Mouse (Mus musculus) limb, embryonic 14.5 days (tissue): ENCODE measurements around the gene Cpt1c. TPM values are rescaled to one million over a fixed set of nuclear protein-coding genes. Genes with fewer than 3 reads are reported as not detected.

Experiments
- ATAC-seq: fragments of 200-750 bp; cut with Nextera tagmentation; 2 replicates; pipeline ENCODE4 v1.8.0; 2017; ENCODE audit warnings: low read depth, moderate number of reproducible peaks, moderate TSS enrichment; ENCODE audit not compliant: low FRiP score
- DNase-seq: peaks from one replicate; pipeline ENCODE4 v3.0.0-alpha.2; 2015; ENCODE audit warnings: low spot score
- H3K27ac ChIP-seq: fragments of 300-500 bp; sonication (generic); replicated peaks from 2 replicates; pipeline ENCODE4 v1.5.1; 2014; ENCODE audit warnings: low read depth, mild to moderate bottlenecking, low read length, moderate library complexity, mixed read lengths
- H3K27me3 ChIP-seq: fragments of 300-500 bp; sonication (generic); 2 replicates; pipeline ENCODE4 v1.6.1; 2014; ENCODE audit warnings: low read length, mixed read lengths; ENCODE audit not compliant: control insufficient read depth, insufficient read depth
- H3K36me3 ChIP-seq: fragments of 300-500 bp; sonication (generic); 2 replicates; pipeline ENCODE4 v1.6.1; 2014; ENCODE audit warnings: mild to moderate bottlenecking, low read length, moderate library complexity, mixed read lengths; ENCODE audit not compliant: control insufficient read depth, insufficient read depth
- H3K4me1 ChIP-seq: fragments of 300-500 bp; sonication (generic); 2 replicates; pipeline ENCODE4 v1.6.1; 2014; ENCODE audit warnings: antibody characterized with exemption, low read length, mixed read lengths; ENCODE audit not compliant: control insufficient read depth, insufficient read depth
- H3K4me2 ChIP-seq: fragments of 300-500 bp; sonication (generic); replicated peaks from 2 replicates; pipeline ENCODE4 v1.6.1; 2014; ENCODE audit warnings: low read depth, mild to moderate bottlenecking, low read length, moderate library complexity; ENCODE audit not compliant: severe bottlenecking
- H3K4me3 ChIP-seq: fragments of 300-500 bp; sonication (generic); replicated peaks from 2 replicates; pipeline ENCODE4 v1.5.1; 2014; ENCODE audit warnings: low read length
- H3K9ac ChIP-seq: fragments of 300-500 bp; sonication (generic); 2 replicates; pipeline ENCODE4 v1.6.1; 2014; ENCODE audit warnings: mild to moderate bottlenecking, low read depth, low read length, moderate library complexity; ENCODE audit not compliant: severe bottlenecking
- H3K9me3 ChIP-seq: fragments of 300-500 bp; sonication (generic); 2 replicates; pipeline ENCODE4 v1.6.1; 2016; ENCODE audit warnings: low read length; ENCODE audit not compliant: control insufficient read depth
- POLR2A ChIP-seq: fragments of 200-500 bp; IDR thresholded peaks from 2 replicates; pipeline ENCODE4 v1.8.0; 2012; ENCODE audit warnings: inconsistent platforms, mild to moderate bottlenecking, moderate library complexity, borderline replicate concordance; ENCODE audit not compliant: insufficient read depth, insufficient read length; ENCODE audit errors: extremely low read depth
- WGBS: fragments of 180-500 bp; shearing (Covaris S2); extraction: QIAGEN DNeasy Blood & Tissue Kit; methylation state at CpG from one replicate; pipeline ENCODE4 v1.1.7; 2014; 5-methylcytosine and 5-hydroxymethylcytosine counted together
- polyA plus RNA-seq, 2 experiments: library from polyadenylated mRNA; depleted of rRNA in 1 of 2; stranded (reverse) in 1 of 2; unstranded in 1 of 2; fragments of >200 nt; fragmentation: Nextera tagmentation in 1 of 2; extraction: Ambion mirVana in 1 of 2; gene quantifications; 2 replicates each; pipeline versions ENCODE4 v1.2.1 to v1.2.3; 2012 to 2014

The Cpt1c gene
- polyA plus RNA-seq, 2 experiments, result 26.3 to 78.9 TPM

DNA sequence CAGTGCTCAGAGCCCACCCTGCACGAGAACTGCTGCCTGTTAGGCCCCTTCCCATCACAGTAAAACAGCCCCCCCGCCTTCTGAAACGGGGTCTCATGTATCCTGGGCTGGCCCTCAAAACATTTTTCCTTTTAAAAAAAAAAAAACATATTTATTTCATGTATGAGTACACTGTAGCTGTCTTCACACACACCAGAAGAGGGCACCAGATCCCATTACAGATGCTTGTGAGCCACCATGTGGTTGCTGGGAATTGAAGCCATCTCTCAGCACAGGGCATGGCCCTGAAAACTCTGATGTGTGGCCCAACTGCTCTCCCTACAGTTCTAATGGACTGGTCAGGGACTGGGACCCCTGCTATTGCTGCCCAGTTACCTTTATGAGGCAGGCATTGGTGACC lies 3.6 kb upstream of the Cpt1c start:
- H3K9ac ChIP-seq, result no peak overlapping the region
- no peak for TF ChIP-seq POLR2A
- no peaks in the 10 kb centered on the region for H3K27me3 ChIP-seq
- peaks cover 5% of the 10 kb centered on the region; the same call in 1 of the 2 replicates for H3K4me1 ChIP-seq
- H3K9me3 ChIP-seq, result no peaks in the 10 kb centered on the region
- H3K36me3 ChIP-seq, result peaks cover 78% of the 10 kb centered on the region
- WGBS, result 80% methylated on average over 3 of the region's 3 CpGs
- no peak overlapping the region for H3K4me3 ChIP-seq
- ATAC-seq (no peak), DNase-seq (no peak)
- no peak overlapping the region for H3K4me2 ChIP-seq
- H3K27ac ChIP-seq, result no peak overlapping the region

DNA sequence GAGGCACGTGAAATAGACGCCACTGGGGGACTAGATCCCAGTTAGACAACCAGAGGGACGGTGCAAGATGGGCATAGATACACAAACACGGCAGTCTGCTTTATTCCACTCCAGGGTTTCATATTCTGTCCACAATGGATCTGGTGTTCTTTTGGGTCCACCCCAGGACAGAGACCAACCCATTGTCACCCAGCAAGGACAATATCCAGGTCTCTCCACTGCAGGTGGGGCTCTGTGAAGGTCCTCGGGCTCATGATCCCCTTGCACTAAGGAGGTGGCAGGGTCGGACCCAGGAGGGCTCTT lies 417 bp upstream of the Cpt1c start:
- no peaks in the 10 kb centered on the region for H3K27me3 ChIP-seq
- H3K4me3 ChIP-seq, result 0 out of 2 replicates have a peak overlapping the region, but pooled peaks have one; percentile 53
- no peak for DNase-seq
- no peak for ATAC-seq
- peaks cover 48% of the 10 kb centered on the region for H3K36me3 ChIP-seq
- 0 out of 2 replicates have a peak overlapping the region, but pooled peaks have one; percentile 74 for H3K4me2 ChIP-seq
- H3K9ac ChIP-seq, result no peak overlapping the region
- TF ChIP-seq POLR2A, result no peak
- no peak overlapping the region for H3K27ac ChIP-seq
- WGBS, result 25% methylated on average over 6 of the region's 6 CpGs
- no peaks in the 10 kb centered on the region for H3K9me3 ChIP-seq
- peaks cover 14% of the 10 kb centered on the region; the same call in 1 of the 2 replicates for H3K4me1 ChIP-seq

GRCm38 (mm10) chr7:44973415-44974130 lies 1.1 kb downstream of the Cpt1c start:
- H3K4me2 ChIP-seq, result peak overlapping the region; percentile 74
- peak overlapping the region; percentile 75 for H3K27ac ChIP-seq
- H3K4me1 ChIP-seq, result peaks cover 14% of the 10 kb centered on the region; the same call in 1 of the 2 replicates
- peak overlapping the region; percentile 58 for H3K9ac ChIP-seq
- peak overlapping the region; percentile 53 for H3K4me3 ChIP-seq
- H3K36me3 ChIP-seq, result peaks cover 33% of the 10 kb centered on the region
- no peaks in the 10 kb centered on the region for H3K27me3 ChIP-seq
- WGBS, result 43% methylated on average over 14 of the region's 14 CpGs
- TF ChIP-seq POLR2A, result no peak
- DNase-seq (no peak), ATAC-seq (no peak)
- no peaks in the 10 kb centered on the region for H3K9me3 ChIP-seq

DNA sequence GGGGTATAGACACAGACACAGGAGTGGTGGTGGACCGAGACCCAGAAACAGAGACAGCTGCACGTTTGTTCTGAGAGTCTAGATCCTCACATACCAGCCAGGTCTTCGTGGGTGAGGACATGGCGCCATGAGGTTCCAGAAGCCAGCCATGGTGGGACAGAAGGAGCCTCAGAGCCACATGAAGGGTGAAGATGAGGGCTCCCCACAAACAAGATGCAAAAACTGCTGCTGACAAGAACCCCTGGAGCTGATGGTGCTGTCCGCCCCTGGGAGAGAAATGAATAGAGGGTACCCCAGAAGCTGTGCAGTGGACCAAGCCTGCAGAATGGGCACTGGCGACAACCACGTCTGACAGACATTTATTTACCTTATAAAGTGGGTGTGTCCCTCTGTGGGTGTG lies 3.5 kb downstream of the Cpt1c start:
- no peak for DNase-seq
- Histone ChIP-seq H3K9ac (peak overlapping the region; percentile 57), H3K4me1 (peaks cover 14% of the 10 kb centered on the region; the same call in 1 of the 2 replicates), H3K27me3 (no peaks in the 10 kb centered on the region), H3K27ac (peak overlapping the region; percentile 65; the same call in 1 of the 2 replicates), H3K4me3 (peak overlapping the region; percentile 52), H3K36me3 (peaks cover 27% of the 10 kb centered on the region), H3K4me2 (peak overlapping the region; percentile 59), H3K9me3 (no peaks in the 10 kb centered on the region)
- ATAC-seq, result no peak
- WGBS, result 76% methylated on average over 7 of the region's 7 CpGs
- TF ChIP-seq POLR2A, result no peak

DNA sequence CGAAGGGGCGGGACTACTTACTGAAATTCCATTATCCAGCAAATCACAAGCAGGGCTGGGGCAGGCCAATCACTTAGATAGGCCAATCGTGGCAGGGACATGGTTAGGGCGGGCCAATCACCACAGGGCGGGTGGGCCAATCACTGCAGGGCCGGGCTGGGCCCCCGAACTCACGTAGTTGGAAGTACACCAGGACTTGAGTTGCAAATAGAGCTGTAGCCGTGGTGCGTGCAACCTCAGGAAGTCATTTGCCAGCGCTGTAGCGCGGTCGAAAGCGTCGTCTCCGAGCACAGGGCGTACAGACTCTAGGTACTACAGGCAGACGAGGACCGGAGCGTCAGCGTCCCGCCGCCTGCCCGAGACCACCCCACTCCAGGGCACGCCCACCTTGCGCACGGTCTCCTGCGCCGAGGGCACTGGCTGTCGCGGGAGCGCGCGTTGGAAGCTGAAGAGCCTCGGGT lies 4.4 kb downstream of the Cpt1c start:
- H3K9ac ChIP-seq, result peak overlapping the region; percentile 57
- peak; percentile 96 for ATAC-seq
- H3K36me3 ChIP-seq, result peaks cover 26% of the 10 kb centered on the region
- peak overlapping the region; percentile 52 for H3K4me3 ChIP-seq
- H3K9me3 ChIP-seq, result no peaks in the 10 kb centered on the region
- WGBS, result 2% methylated on average over 32 of the region's 36 CpGs
- peaks cover 14% of the 10 kb centered on the region; the same call in 1 of the 2 replicates for H3K4me1 ChIP-seq
- no peaks in the 10 kb centered on the region for H3K27me3 ChIP-seq
- peak overlapping the region; percentile 59 for H3K4me2 ChIP-seq
- H3K27ac ChIP-seq, result peak overlapping the region; percentile 65
- TF ChIP-seq POLR2A, result peak; percentile 69; the same call in 1 of the 2 replicates
- DNase-seq, result peak; percentile 95

DNA sequence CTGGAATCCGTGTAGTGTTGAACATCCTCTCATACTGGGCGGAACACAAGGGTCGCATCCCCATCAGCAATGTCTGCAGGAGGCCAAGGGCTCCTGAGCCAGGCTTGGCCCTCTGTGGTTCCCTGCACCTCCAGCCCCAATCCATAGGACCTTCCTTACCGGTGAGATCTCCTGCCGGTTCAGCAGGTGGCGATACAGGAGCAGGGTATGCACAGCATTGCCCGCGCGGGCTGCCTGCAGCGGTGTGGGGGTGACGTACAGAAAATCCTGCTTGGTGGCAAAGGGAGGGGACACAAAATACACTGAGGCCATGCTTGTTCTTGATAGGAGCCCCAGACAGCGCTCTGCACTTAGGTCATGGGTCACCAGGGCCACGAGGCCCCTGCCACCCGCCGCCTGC lies 8.0 kb downstream of the Cpt1c start:
- H3K36me3 ChIP-seq, result peaks cover 53% of the 10 kb centered on the region
- DNase-seq (no peak), ATAC-seq (no peak)
- WGBS, result 71% methylated on average over 15 of the region's 15 CpGs
- no peaks in the 10 kb centered on the region for H3K27me3 ChIP-seq
- no peak overlapping the region for H3K4me2 ChIP-seq
- peaks cover 7% of the 10 kb centered on the region; the same call in 1 of the 2 replicates for H3K4me1 ChIP-seq
- no peak overlapping the region for H3K4me3 ChIP-seq
- no peak overlapping the region for H3K9ac ChIP-seq
- no peaks in the 10 kb centered on the region for H3K9me3 ChIP-seq
- no peak overlapping the region for H3K27ac ChIP-seq
- TF ChIP-seq POLR2A, result no peak
